In the genomic region with DNA sequence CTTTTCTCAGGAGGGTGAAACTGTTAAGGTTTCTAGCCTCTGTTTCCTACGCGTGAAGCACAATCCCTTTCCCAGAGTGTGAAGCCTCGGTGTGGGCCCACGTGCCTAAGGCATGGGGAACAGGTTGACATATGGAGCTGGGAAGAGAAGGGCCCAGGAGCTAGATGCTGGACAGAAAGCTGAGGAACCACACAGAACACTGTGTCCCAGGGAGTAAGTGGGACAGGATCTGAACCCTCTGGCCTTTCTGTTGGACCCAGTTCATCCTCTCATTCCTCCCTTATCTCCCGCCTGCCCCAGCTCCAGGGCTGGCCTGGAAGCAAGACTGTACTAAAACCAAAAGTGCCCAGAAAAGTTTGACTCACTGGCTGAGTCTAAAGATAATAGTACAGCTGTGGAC, we compare ENCODE assay signal across 8 mouse cellular contexts. TPM values are rescaled to one million over a fixed set of nuclear protein-coding genes. Genes with fewer than 3 reads are reported as not detected.
A peak's percentile ranks its signal among the peaks of the same experiment; 100 is the strongest.
DNase-seq lines count a peak whose midpoint lies in the region; ATAC-seq and TF ChIP-seq lines count a peak whose summit lies in the region.

No protein-coding gene starts in this region.

- DNase-seq in spleen, adult 2 months (ENCODE audit: low read depth in 1 of 2, low spot score in 2 of 2), result no peak
- DNase-seq in spleen, postnatal 4 days (ENCODE audit: low spot score in 2 of 2), result no peak
- no peak for DNase-seq in heart, postnatal 0 days (ENCODE audit: low spot score)
- no peak for DNase-seq in liver, embryonic 11.5 days (ENCODE audit: low spot score)
- no peak for DNase-seq in yolk sac, embryonic 10.5 days (ENCODE audit: low spot score)
- DNase-seq in cerebellum, adult 9-11 months, result no peak
- DNase-seq in frontal cortex, postnatal 14 days (ENCODE audit: low spot score in 2 of 2), result no peak
- no peak for DNase-seq in lung, adult 18-20 months

- H3K36me3 ChIP-seq in spleen, adult 2 months (ENCODE audit: control insufficient read depth, insufficient read depth, low read length), result no peaks in the 10 kb centered on the region
- H3K36me3 ChIP-seq in heart, postnatal 0 days (replicated peaks; ENCODE audit: control insufficient read depth, insufficient read depth, low read length), result no peaks in the 10 kb centered on the region
- H3K36me3 ChIP-seq in liver, embryonic 11.5 days (ENCODE audit: control insufficient read depth, insufficient read depth, low read length), result no peaks in the 10 kb centered on the region

- WGBS in spleen, adult 2 months, result 57% methylated on average over 5 of the region's 5 CpGs
- WGBS in heart, postnatal 0 days, result 35% methylated on average over 5 of the region's 5 CpGs
- 27% methylated on average over 5 of the region's 5 CpGs for WGBS in liver, embryonic 11.5 days

- H3K27ac ChIP-seq in spleen, adult 2 months (ENCODE audit: insufficient read depth, low read length), result peak overlapping the region; percentile 10; the same call in 1 of the 2 replicates
- H3K27ac ChIP-seq in heart, postnatal 0 days (ENCODE audit: low read depth), result peak overlapping the region; percentile 16; the same call in 1 of the 2 replicates
- no peak overlapping the region for H3K27ac ChIP-seq in liver, embryonic 11.5 days (ENCODE audit: low read depth, low read length)

- no peak overlapping the region for H3K4me3 ChIP-seq in spleen, adult 2 months (ENCODE audit: extremely low read depth, insufficient read depth, insufficient read length)
- peak overlapping the region; percentile 71 for H3K4me3 ChIP-seq in heart, postnatal 0 days (ENCODE audit: low read depth, low read length)
- H3K4me3 ChIP-seq in liver, embryonic 11.5 days (ENCODE audit: low read depth, low read length), result peak overlapping the region; percentile 57

- TF ChIP-seq CTCF in spleen, adult 2 months (IDR thresholded peaks at IDR 0.05; ENCODE audit: extremely low read depth, insufficient read depth, insufficient read length, insufficient replicate concordance), result no peak
- no peak for TF ChIP-seq CTCF in heart, postnatal 0 days (IDR thresholded peaks at IDR 0.05; ENCODE audit: low read depth)

- H3K4me1 ChIP-seq in spleen, adult 2 months (ENCODE audit: control insufficient read depth, insufficient read depth, insufficient read length), result peaks cover 2% of the 10 kb centered on the region
- peaks cover 3% of the 10 kb centered on the region; the same call in 1 of the 2 replicates for H3K4me1 ChIP-seq in heart, postnatal 0 days (ENCODE audit: control insufficient read depth, insufficient read depth)
- peaks cover 8% of the 10 kb centered on the region for H3K4me1 ChIP-seq in liver, embryonic 11.5 days (replicated peaks; ENCODE audit: control insufficient read depth, insufficient read depth, low read length)

- TF ChIP-seq POLR2A in spleen, adult 2 months (IDR thresholded peaks at IDR 0.05; ENCODE audit: low read depth, low read length), result no peak

- H3K9ac ChIP-seq in heart, postnatal 0 days (replicated peaks; ENCODE audit: low read depth, low read length), result no peak overlapping the region
- no peak overlapping the region for H3K9ac ChIP-seq in liver, embryonic 11.5 days (ENCODE audit: low read depth, low read length)

- H3K27me3 ChIP-seq in spleen, adult 2 months (ENCODE audit: control insufficient read depth, insufficient read depth, low read length), result peaks cover 12% of the 10 kb centered on the region
- peaks cover 64% of the 10 kb centered on the region for H3K27me3 ChIP-seq in heart, postnatal 0 days (ENCODE audit: control insufficient read depth, insufficient read depth, low read length)
- H3K27me3 ChIP-seq in liver, embryonic 11.5 days (replicated peaks; ENCODE audit: control insufficient read depth, insufficient read depth, low read length), result peaks cover 43% of the 10 kb centered on the region

- no peak for TF ChIP-seq EP300 in heart, postnatal 0 days (IDR thresholded peaks at IDR 0.05; ENCODE audit: low read depth)

- H3K4me2 ChIP-seq in heart, postnatal 0 days (ENCODE audit: low read depth, low read length), result peak overlapping the region; percentile 98
- H3K4me2 ChIP-seq in liver, embryonic 11.5 days, result peak overlapping the region; percentile 93

- no peaks in the 10 kb centered on the region for H3K9me3 ChIP-seq in heart, postnatal 0 days (replicated peaks; ENCODE audit: control insufficient read depth, low read length)
- H3K9me3 ChIP-seq in liver, embryonic 11.5 days (ENCODE audit: control insufficient read depth, low read length), result no peaks in the 10 kb centered on the region

- no peak for ATAC-seq in heart, postnatal 0 days (ENCODE audit: insufficient read depth, low read depth)
- no peak for ATAC-seq in liver, embryonic 11.5 days (replicated peaks; ENCODE audit: low FRiP score)

RNA-seq across cellular contexts. Expression of gene Slc45a3, which starts 1.3 kb away (rescaled TPM):
- polyA plus RNA-seq in spleen, adult 2 months (2012; rRNA removed), result 23.9 and 28.0 TPM in 2 replicates
- 9.5 and 23.6 TPM in 2 replicates for total RNA-seq in heart, postnatal 0 days (2014; rRNA removed; ENCODE audit: low replicate concordance)
- 2.6 and 2.8 TPM in 2 replicates for polyA plus RNA-seq in heart, postnatal 0 days (2015; fragmentation: Nextera tagmentation; extraction: Ambion mirVana)
- 3.5 and 3.8 TPM in 2 replicates for polyA plus RNA-seq in liver, embryonic 11.5 days (2014; fragmentation: Nextera tagmentation; extraction: Ambion mirVana)

RNA-seq across cellular contexts. Expression of gene Elk4, which starts 43.3 kb away (rescaled TPM):
- polyA plus RNA-seq in spleen, adult 2 months (2012; rRNA removed), result 33.1 and 33.5 TPM in 2 replicates
- 32.9 and 35.3 TPM in 2 replicates for total RNA-seq in heart, postnatal 0 days (2014; rRNA removed; ENCODE audit: low replicate concordance)
- polyA plus RNA-seq in heart, postnatal 0 days (2015; fragmentation: Nextera tagmentation; extraction: Ambion mirVana), result 10.5 and 13.3 TPM in 2 replicates
- polyA plus RNA-seq in liver, embryonic 11.5 days (2014; fragmentation: Nextera tagmentation; extraction: Ambion mirVana), result 17.8 and 20.9 TPM in 2 replicates

RNA-seq across cellular contexts. Expression of gene Nucks1, which starts 53.8 kb away (rescaled TPM):
- polyA plus RNA-seq in spleen, adult 2 months (2012; rRNA removed), result 4.5 and 4.7 TPM in 2 replicates
- total RNA-seq in heart, postnatal 0 days (2014; rRNA removed; ENCODE audit: low replicate concordance), result 58.2 and 73.2 TPM in 2 replicates
- 24.6 and 27.0 TPM in 2 replicates for polyA plus RNA-seq in heart, postnatal 0 days (2015; fragmentation: Nextera tagmentation; extraction: Ambion mirVana)
- polyA plus RNA-seq in liver, embryonic 11.5 days (2014; fragmentation: Nextera tagmentation; extraction: Ambion mirVana), result 52.3 and 53.2 TPM in 2 replicates
